Mouse (Mus musculus) cortical plate, adult 2 months (tissue): ENCODE results near the gene Mmp7.

Source experiments
- CTCF ChIP-seq: fragments of 200-500 bp; IDR thresholded peaks from 2 replicates; pipeline ENCODE4 v1.5.1; 2011; ENCODE audit warnings: mild to moderate bottlenecking, control low read depth, low read length; ENCODE audit not compliant: insufficient read depth; ENCODE audit errors: extremely low read depth
- POLR2A ChIP-seq: fragments of 200-500 bp; IDR thresholded peaks from 2 replicates; pipeline ENCODE4 v1.6.1; 2011; ENCODE audit warnings: mild to moderate bottlenecking, low read length, control low read depth; ENCODE audit not compliant: insufficient read depth; ENCODE audit errors: extremely low read depth

GRCm38 (mm10) chr9:7695646-7696045, 3.8 kb downstream of the Mmp7 start:
- TF ChIP-seq CTCF (no peak), POLR2A (no peak)
